Mouse (Mus musculus): ENCODE measurements around the gene R3hdm4.

The R3hdm4 gene

GRCm38 (mm10) chr10:79943471-79943901 lies 22.5 kb upstream of the R3hdm4 start:
- in situ Hi-C loops (cut with MboI): no loop called here

- in situ Hi-C loops (cut with MboI): no loop called here
Observed at GRCm38 (mm10) chr10:79942988-79943387, 22.0 kb upstream of the R3hdm4 start.

- in situ Hi-C loops (cut with MboI): no loop called here
Observed at GRCm38 (mm10) chr10:79940749-79941148, 19.7 kb upstream of the R3hdm4 start.

- in situ Hi-C loops (cut with MboI): no loop called here
Observed at GRCm38 (mm10) chr10:79937775-79938526, 16.9 kb upstream of the R3hdm4 start.

- in situ Hi-C loops (cut with MboI): no loop called here
Observed at GRCm38 (mm10) chr10:79936911-79937441, 16.0 kb upstream of the R3hdm4 start.

GRCm38 (mm10) chr10:79936284-79936910 lies 15.4 kb upstream of the R3hdm4 start:
- in situ Hi-C loops (cut with MboI): no loop called here

- in situ Hi-C loops (cut with MboI): no loop called here
Observed at GRCm38 (mm10) chr10:79934794-79935569, 14.0 kb upstream of the R3hdm4 start.

- in situ Hi-C loops (cut with MboI): no loop called here
Observed at GRCm38 (mm10) chr10:79934272-79934721, 13.3 kb upstream of the R3hdm4 start.

GRCm38 (mm10) chr10:79933861-79934260 lies 12.9 kb upstream of the R3hdm4 start:
- in situ Hi-C loops (cut with MboI): no loop called here

- in situ Hi-C loops (cut with MboI): no loop called here
Observed at GRCm38 (mm10) chr10:79933145-79933679, 12.2 kb upstream of the R3hdm4 start.

GRCm38 (mm10) chr10:79932736-79933135 lies 11.7 kb upstream of the R3hdm4 start:
- in situ Hi-C loops (cut with MboI): no loop called here

- in situ Hi-C loops (cut with MboI): no loop called here
Observed at GRCm38 (mm10) chr10:79931797-79932196, 10.8 kb upstream of the R3hdm4 start.

- in situ Hi-C loops (cut with MboI): no loop called here
Observed at GRCm38 (mm10) chr10:79930826-79931186, 9.8 kb upstream of the R3hdm4 start.

GRCm38 (mm10) chr10:79929967-79930825 lies 9.2 kb upstream of the R3hdm4 start:
- in situ Hi-C loops (cut with MboI): loop anchor here (10.0 kb wide), 1 partner anchor 95 kb away; no protein-coding TSS in a partner anchor

- in situ Hi-C loops (cut with MboI): loop anchor here (10.0 kb wide), 1 partner anchor 94 kb away; no protein-coding TSS in a partner anchor
Observed at GRCm38 (mm10) chr10:79928907-79929701, 8.1 kb upstream of the R3hdm4 start.

- in situ Hi-C loops (cut with MboI): loop anchor here (10.0 kb wide), 1 partner anchor 93 kb away; no protein-coding TSS in a partner anchor
Observed at GRCm38 (mm10) chr10:79928030-79928694, 7.2 kb upstream of the R3hdm4 start.

GRCm38 (mm10) chr10:79927324-79928029 lies 6.5 kb upstream of the R3hdm4 start:
- in situ Hi-C loops (cut with MboI): loop anchor here (10.0 kb wide), 1 partner anchor 93 kb away; no protein-coding TSS in a partner anchor

GRCm38 (mm10) chr10:79926491-79927323 lies 5.7 kb upstream of the R3hdm4 start, which contains the start of gene Arid3a:
Gene Arid3a, plus strand, starts transcription at chr10:79927043.
- in situ Hi-C loops (cut with MboI): loop anchor here (10.0 kb wide), 1 partner anchor 92 kb away; no protein-coding TSS in a partner anchor

Measured in mature B cell (primary cell).